Mouse (Mus musculus): ENCODE measurements at regions not wholly inside any gene's neighbourhood (a gene's known extent, or its start where the extent isn't known, plus 50 kb on each side); places are given as distances from the start of the nearest gene placed in this dataset.

DNA sequence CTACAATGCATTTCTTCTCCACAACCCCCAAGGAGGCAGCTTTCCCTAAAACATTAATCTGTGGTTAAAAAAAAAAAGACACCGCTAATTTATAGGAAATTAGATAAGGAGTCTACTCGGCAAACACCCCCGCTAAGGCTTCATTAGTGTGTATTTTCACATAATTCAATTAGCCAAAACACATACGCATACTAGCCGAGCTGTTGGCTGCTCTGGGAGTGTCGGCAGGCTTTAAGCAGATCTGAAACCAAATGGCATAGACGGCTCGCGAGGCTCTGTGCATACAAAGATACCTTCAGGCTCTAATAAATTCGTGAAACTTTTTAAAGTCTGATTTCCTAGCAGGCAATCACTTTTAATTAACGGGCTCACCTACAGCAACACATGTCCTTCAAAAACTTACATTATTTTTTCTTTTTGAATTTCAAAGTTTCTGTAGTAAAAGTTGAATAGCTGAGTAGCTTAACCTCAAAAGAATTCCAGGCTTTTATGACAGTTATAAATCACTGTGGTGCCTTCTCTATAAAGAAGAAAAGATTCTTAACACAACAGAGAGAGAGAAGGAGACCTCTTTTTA lies 68.0 kb upstream of the Smyd2 start:
- no peak for DNase-seq

DNA sequence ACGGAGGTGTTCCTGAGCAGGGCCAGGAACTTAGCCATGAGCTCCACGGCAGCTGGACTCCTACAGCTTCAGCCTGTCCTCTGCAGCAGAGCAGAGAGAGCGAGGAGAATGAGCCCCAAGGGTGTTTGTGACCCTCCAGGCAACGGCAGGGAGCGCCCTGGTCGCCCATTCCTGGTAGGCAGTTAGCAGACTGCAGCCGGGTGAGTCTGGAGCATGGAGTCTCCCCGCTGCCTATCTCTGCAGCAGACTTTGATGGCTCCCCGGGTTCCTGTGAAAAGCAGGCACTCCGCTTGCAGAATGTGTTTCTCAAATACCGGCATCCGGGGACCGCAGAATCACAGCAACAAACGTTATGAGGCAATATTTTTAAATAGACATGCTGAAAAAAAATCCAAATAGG lies 67.2 kb upstream of the Smyd2 start:
- peak; percentile 8 to 15 for DNase-seq

DNA sequence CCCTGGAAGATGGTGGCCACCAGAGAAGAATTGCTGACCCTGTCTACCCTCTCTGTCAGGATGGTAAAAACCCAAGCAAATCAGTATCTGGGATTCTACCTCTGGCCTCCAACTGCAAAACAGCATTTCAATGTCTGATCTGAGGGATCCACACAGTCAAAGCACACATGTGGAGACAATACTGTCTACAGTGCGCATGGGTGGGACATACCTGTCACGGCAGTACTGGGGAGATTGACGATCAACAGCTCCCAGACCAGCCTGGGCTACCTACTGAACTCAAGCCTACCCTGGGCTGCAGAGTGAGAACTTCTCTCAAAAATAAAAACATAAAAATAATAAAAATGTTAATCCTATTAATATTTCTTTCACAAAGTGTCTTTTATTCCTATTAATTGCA lies 66.7 kb upstream of the Smyd2 start:
- DNase-seq = no peak

DNA sequence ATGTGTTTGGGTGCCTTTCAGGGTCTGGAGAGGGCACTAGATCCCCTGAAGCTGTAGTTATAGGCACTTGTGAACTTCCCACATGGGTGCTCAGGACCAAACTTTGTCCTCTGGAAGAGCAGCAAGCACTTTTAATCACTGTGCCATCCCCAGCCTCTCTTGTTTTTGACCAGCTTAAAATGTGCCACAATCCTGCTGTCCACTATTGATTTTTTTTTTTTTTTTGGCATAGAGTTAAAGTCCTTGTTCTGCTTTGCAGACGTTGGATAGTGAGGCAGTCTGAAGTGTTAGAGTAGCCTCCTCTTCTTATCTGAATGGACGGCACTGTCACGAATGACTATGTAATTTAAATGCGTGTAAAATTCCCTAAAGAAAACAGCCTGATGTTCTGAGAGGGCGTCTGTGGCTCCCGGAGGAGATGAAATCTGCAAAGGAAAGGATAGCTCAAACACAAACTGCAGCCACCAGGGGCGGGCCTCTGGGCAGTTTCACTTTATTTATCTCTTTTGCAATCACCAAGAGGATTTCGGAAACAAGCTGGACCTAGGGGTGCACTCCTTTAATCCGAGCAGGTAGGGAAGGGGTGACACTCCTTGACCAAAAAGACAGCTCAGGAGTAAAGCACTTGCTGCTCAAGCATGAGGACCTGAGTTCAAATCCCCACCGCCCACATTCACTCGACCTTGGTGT lies 63.5 kb upstream of the Smyd2 start:
- DNase-seq = no peak

DNA sequence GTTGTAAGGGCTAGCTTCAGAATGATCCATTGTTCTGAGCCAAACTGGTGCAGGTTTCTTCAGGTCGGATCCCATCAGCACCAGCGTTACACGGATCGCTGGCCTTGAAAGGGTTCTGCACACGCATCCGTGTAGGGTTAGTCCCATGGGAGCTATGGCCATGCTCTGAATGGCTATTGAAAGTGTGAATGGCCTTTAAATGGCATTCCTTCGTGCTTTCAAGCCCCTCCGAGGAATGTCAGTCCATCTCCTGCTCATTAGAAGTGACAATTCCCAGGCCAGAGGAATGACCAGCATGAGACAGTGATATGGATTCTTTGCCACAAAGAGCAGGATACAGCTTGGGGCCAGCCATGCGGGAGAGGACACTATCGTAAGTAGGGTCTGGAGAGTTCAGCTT lies 56.1 kb upstream of the Smyd2 start:
- DNase-seq = no peak

DNA sequence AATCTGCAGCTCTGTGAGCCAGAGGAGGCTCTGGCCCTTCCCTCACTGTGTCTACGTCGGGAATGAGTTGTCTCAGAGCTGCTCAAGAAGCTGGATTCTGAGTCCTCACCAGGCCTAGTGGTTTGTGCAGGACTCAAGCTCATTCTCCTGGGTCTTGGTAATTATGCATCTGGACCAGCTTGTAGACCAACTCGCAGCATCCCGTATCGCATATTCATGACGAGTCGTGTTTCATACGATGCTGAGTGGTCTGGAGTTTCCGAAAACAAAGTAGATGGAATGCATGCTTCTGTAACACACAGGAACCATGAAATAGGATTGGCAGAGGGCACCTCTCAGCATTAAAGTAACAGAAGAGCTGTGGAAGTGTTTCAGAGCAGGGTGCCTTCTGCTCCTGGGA lies 53.5 kb upstream of the Smyd2 start:
- no peak for DNase-seq

DNA sequence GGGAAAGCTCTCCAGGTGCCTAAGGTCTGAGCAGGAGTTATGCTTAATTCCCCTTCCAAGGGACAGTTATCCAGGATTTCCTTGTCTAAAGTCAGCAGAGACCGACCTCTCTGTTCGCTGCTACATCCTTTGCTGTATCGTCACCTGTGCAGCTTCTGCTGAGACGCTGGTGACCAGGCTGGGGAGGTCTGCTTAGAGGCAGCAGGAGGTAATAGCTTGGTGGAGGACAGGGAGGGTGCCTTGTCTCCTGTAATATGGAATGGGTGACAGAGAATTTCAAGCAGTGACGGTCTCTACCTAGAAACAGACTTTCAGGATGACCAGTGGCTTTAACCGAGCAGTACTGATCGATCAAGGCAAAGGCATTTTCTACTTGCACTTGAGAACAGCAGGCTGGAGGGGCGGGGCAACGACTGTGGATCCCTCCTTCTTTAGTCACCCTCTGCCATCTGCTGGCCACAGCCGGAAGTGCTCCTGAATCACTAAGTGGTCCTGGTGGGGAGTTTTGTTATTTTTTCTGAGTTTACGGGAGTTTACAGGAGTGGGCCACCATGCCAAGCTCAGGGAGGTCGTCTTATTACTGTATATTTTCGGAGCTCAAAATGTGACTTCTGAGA lies 50.7 kb upstream of the Smyd2 start:
- DNase-seq = peak; percentile 76 to 82
